Mouse (Mus musculus): ENCODE results near the gene Rps23.
"Not testable (repeated sequence)": the region's sequence is repeated elsewhere in the genome, so short reads cannot be mapped to it uniquely, and the experiment has no call there.

GRCm38 (mm10) chr13:90928266-90928665, 5.5 kb downstream of the Rps23 start:
- TF ChIP-seq CTCF (IDR thresholded peaks at IDR 0.05; ENCODE audit: borderline replicate concordance, insufficient read depth, low read depth, low read length); POLR2A (IDR thresholded peaks at IDR 0.05; ENCODE audit: borderline replicate concordance, insufficient read depth, low read length): not testable (repeated sequence)
